Mouse (Mus musculus) ovary, postnatal 10 days (tissue): ENCODE data around the gene Adgrg7.

ENCODE experiments used
- DNase-seq: peaks from one replicate; pipeline ENCODE4 v3.0.0; 2022; ENCODE audit warnings: low spot score

Adgrg7 gene

GRCm38 (mm10) chr16:56710071-56710470 is 85.6 kb downstream of the Adgrg7 start:
- DNase-seq = no peak

DNA sequence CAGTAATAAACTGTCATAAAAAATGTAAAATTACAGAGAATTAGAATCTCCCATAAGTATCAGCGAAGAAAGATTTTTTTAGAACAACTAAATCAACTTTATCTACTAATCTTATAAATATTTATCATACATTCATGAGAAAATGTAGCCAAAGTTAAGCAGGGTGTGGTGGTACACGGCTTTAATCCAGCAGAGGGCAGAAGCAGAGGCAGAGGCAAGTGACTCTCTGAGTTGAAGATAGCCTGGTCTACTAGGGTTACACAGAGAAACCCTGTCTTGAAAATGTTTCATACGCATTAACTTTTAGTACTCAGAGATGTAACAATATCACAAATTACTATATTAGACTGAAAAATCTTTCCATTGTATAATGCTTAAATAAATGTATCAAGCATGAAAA is 89.9 kb downstream of the Adgrg7 start:
- DNase-seq = no peak

DNA sequence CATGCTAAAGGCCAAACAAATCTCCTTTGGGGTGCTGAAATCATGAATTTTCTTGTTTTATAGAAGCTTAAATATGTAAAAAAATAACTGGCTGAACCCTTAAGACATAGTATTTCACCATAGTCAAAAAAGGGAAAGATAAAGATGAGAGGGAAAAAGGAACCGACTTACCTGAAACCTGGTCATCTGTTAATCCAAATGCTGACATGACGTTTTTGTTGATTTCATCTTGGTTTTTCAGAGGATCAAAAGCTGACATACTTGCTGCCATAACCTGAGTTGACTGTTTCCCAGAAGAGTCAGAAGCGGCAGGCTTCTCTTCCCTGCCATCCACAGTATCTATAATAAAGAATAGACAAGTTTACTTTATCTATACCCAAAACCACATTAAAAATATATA is 94.8 kb downstream of the Adgrg7 start:
- DNase-seq = no peak

DNA sequence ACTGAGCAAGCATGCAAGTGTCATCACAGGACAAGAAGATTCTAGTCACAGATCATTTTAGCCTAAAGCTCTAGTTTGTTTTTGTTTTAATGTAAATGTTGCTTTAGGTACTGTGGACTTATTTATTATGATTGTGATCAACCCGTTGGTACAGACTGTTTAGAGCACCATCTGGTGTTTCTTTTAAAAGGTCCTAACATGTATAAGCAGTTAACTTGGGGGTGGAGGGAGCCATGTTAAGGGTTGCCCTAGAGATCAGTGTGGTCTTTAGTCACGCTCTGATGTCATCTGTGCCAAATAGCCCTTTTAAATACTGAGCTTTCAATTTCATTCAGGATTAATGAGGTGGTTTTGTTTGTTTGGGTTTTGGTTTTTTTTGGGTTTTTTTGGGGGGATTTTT is 99.2 kb downstream of the Adgrg7 start:
- DNase-seq = no peak

DNA sequence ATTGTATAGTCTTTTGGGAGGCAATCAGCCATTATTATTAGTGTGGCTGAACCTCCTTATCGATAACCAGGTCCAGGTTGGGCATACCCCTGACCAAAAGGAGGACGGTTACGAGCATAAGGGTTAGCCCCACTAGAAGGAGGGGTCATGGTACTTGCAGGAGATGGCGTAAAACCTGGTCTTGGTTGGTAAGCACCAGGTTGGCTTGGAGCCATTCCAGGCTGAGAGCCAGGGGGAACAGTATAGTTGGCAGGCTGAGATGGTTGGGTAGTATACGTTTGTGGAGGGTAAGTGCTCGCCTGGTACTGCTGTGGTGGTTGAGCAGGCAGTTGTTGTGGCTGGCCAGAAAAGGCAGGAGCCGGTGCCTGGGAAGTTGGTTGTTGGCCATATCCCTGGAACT is 104.9 kb downstream of the Adgrg7 start:
- no peak for DNase-seq

GRCm38 (mm10) chr16:56686747-56687146 is 108.9 kb downstream of the Adgrg7 start:
- no peak for DNase-seq

GRCm38 (mm10) chr16:56681010-56681645 is 114.5 kb downstream of the Adgrg7 start:
- DNase-seq = no peak

DNA sequence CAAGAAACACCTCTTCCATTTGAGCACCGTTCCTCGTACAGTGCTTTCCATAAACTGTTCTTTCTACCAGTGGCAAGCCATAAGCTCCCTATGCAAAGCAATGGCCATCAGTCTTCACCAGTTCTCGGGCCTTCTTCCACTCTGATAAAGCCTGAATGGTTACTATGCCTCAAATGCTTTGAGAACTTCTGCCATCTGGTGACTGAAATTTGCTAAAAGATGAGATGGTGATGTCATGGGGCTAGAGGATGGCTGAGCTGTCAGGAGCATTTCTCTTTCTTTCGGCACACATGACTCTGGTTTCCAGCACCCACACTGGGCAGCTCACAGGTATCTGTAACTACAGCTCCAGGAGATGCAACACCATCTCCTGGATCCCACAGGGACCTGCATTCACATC is 118.5 kb downstream of the Adgrg7 start:
- DNase-seq = no peak
